Mouse (Mus musculus): ENCODE measurements at regions not wholly inside any gene's neighbourhood (a gene's known extent, or its start where the extent isn't known, plus 50 kb on each side); places are given as distances from the start of the nearest gene placed in this dataset.

DNA sequence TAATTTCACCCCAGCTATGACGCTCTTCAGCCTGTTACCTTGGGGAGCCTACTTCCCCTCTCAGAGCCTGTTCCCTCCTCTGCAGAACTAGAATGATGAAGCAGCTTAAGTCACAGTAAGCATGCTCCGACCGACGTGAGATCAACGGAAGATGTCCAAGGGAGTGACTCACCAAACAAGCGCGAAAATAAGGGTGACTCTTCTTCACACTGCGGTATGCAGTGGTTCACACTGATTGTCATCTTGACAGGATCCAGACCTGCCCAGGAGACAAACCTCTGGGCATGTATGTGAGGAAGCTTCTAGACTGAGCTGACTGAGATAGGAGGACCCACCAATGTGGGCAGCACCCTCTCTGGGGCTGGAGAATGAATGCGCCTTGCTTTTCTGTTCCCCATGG, 116.3 kb upstream of the Tpm1 start:
- DNase-seq, result no peak

DNA sequence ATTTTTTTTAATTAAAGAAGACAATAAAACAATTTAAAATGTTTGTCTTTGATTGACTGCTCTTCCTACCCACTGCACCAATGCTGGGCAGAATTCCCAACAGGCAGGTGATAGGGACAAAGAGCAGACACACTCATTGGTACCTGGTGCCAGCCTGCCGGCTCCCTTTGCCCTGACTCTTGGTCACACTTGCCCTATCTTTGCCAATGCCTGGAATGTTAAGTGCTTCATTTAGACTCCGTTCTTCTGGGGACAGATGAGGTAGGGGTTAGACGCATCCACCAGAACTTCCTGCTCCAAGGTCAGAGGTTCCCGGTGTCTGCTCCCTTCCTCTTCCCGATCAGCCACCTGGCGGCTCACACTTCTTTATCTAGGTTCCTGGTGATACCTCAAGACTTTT, 114.5 kb upstream of the Tpm1 start:
- no peak for DNase-seq

DNA sequence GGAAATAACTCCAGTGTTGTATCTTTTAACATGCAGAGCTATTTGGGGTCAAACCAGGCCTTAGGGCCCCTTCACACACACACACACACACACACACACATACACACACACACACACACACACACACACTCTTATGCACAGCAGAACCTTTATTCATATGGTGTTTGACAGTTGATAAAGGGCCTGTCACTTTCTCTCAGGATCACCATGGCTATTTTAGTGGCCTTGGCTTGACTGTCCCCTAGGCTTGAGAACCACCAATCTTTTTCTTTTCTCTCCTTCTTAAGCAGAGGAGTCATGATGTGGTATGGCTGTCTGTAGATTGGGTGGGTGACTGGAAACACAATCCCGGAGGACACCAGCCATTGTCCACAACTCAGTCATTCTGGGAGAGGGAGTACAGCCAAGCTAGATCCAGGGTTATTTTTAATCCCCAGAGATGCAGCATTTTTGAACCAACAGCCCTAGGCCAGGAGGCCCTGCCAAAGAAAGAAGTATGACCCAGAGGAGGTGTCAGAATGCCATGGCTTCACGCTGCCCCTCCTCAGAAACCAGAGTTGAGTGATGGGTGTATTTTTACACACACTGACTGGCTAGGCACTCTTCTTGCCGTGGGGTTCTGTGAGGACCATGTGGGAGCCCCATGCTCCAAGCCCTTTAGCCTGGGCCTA, 111.7 kb upstream of the Tpm1 start:
- DNase-seq, result no peak

DNA sequence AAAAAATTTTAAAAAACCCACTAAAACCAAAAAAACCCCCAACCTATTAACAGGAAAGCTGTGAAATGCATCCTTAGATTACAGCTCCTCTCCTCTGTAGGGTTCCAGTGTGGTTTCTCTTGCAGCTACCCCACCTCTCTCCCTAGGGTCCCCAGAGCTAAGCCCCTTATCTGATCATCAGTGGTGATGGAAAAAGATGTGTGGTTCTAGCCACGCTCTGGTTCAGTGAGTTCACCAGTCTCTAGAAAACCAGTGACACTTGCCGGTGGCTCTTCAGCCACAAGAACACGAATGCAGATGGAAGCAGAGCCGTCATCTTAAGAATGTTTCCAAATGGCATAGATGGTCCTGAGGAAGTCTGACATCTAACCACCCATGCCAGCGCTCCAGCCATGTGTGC, 111.1 kb upstream of the Tpm1 start:
- no peak for DNase-seq

DNA sequence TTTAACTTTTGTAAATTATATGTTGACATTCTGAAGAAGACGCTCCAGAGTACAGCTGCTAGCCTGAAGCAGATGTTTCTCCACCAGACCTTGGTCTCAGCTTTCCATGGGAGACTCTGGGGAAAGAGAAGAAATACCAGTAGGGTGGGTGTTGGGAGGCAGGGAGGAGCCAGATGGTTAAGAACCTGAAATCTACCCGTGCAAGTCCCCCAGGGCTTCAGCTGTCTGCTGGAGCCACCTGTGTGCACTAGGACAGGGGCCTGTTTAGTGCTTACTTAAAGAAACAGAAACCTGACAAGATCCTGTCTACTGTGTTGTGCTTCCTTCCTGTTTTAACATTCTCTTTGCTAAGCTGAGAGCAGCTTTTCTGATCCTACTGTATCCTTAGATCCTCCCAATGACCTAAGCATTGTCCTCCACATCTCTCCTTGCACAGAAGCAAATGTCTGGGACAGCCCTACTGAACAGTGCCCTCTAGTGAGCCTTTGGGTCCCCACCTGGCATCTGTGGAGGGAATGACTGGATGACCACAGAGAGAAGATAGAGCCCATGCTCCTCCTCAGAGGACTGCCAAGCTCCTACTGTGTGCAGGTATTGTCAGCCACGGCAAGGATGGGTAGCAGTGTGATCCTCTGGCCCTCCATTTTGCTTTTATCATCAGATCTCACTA, 107.5 kb upstream of the Tpm1 start:
- peak in 1 of 2 experiments; percentile 4 for DNase-seq

DNA sequence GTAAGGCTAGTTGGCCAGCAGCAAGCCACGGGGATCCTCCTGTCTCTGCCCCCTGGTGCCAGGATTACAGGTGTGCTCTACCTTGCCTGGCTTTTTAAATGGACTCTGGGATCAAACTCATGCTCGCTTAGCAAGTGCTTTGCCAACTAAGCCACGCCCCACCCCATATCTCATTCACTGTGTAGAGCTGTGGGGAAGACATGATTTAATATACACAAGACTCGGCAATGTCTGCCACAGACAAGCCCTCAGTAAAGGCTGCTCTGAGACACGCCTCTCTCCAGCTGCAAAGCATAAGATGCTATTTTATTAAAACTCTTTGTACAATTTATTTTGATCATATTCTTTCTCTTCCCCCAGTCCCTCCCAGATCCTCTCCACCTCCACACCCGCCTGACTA, 104.9 kb upstream of the Tpm1 start:
- DNase-seq, result no peak

DNA sequence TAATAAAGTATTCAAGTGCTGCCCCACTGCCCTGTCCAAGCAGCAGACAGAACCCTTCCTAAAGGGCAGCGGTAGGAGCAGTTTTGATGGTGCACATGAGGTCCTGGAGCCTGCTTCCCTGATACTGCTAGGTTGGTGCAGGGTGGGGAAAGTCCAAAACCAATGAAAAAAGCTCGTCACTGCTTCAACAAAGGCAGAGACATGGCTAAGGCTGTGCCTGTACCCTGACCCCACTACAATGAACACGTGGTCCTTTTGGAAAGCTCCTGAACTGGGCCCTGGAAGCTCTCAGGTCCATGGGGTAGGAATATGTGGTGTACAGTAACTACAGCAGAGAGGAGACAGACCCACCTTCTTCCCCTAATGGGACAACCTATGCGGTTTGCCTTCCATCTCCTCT, 104.1 kb upstream of the Tpm1 start:
- no peak for DNase-seq

DNA sequence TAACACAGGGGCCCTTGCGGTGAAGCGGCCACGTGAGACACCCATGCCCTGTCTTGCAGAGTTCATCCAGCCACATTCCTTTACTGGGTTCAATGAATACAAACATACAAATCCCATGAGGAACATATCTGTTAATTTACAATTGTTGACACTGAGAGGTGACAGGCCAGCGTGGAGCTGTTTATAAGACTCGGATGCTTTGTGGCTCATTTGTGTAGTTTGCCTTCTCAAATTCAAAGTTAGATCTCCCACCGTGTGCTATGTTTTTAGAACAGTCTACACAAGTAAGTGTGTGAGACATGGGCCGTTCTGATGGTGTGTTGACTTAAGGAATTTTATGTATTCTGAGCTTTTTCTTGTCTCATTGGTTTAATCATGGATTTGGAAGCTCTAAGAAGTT, 98.5 kb upstream of the Tpm1 start:
- DNase-seq, result no peak

DNA sequence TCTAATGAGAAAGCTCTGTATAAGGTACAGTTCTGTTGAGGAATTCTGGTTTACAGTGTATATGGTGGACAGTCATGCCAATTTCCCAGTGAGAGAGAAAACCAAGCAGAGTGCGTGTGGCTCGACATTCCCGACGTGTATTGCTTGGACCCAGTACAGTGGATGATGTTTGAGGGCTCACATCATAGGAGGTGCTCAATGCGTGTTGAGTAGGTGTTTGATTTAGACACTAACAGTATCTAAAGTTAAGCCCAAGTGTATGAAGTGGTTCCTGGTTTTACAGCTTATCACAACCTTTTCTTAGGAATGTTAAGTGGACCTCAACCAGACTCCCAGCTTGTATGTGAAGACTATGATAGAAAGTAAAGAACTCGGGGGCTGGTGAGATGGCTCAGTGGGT, 96.2 kb upstream of the Tpm1 start:
- DNase-seq, result no peak

DNA sequence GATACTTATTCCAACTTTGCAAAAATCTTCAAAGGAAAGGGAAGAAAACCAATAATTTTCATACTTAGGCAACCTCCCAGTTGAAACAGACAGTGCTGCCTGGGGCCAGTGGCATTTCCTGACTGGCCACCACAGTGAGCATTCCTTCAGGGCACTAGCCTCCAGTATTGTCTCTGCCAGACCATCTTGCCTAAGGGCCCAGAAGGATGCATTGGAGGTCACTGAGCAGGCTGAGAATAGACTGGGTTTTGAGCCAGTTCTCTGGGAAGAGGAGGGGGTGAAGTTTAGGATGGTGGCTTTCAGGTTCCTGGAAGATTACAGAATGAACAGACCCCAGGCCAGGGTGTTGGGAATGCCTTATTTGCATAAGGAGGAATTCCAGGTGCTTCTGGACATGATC, 95.3 kb upstream of the Tpm1 start:
- no peak for DNase-seq

DNA sequence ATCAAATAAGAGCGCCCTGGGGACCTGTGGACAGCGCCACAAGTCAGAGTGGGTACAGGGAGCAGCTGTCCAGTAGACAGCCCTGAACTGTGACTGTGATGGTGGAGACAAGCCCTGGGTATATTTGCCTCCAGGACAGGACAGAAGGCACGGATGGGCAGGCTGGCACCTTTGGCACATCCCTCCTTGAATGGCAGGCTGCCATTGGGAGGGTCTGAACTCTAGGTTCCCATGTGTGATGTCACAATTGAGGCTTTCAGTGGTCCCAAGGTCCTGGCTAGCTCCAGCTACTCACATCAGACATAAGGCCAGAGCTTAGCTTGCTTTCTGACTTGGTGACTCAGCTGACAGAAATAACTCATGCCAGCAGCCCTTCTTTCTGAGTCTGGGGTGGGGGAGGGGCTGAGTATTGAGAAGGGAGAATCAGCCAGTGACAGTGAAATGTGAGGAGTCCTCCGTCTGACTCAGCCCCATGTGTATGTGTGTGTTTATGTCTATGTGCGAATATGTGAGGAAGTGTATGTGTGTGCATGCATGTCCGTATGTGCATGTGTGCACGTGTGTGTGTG, 91.2 kb upstream of the Tpm1 start:
- DNase-seq, result no peak

DNA sequence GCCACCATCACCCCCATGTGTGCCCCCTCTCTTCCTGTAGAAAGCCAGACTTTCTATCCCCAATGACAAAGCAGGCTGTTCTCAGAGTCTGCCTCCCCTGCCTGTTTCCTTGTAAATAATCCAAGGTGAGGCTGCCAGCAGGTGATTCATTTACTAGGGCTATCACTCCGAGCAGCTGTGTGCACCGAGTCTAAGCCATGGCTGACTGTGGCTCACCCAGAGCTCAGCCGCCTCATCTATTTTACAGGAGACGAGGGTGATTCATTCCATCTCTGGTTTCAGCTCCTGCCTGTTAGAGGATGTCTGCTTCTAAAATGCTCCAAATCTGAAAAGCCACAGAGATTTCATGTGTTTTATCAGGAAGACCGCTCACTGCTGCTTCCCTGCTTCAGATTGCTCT, 88.5 kb upstream of the Tpm1 start:
- no peak for DNase-seq

DNA sequence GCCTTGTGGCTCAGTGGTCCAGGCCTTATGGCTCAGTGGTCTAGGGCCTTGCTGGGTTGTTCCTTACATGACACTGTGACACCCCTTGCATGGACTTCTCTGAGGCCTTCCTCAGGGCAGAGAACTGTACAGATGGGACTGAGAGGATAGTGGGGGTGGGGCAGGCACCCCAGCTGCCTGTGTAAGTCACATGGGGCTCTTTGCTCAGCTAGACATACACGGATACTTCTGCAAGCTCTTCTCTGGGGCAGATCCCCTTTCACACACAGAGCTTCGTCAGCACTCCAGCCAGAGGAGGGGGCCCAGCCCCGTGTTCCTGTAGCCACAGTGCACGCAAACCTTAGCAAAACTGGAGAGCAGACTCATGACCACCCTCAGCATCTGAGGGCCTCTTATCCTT, 87.9 kb upstream of the Tpm1 start:
- DNase-seq, result no peak

DNA sequence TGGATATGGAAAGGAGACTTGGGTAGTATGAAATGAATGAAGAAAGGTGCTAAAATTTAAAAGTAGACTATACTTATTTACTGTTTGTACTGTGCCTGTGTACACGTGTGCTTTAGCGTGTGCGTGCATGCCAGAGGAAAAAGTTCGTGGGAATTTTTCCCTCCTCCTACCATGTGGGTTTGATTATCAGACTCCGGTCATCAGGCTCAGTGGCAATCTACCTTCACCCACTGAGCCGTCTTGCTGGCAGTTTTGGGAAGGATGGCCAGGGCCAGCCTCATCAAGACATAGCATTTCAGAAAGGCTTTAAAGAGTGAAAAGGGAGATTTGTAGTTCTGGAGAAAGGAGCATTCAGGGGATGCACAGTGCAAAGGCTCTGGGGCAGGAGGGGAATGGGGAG, 87.0 kb upstream of the Tpm1 start:
- DNase-seq, result no peak

DNA sequence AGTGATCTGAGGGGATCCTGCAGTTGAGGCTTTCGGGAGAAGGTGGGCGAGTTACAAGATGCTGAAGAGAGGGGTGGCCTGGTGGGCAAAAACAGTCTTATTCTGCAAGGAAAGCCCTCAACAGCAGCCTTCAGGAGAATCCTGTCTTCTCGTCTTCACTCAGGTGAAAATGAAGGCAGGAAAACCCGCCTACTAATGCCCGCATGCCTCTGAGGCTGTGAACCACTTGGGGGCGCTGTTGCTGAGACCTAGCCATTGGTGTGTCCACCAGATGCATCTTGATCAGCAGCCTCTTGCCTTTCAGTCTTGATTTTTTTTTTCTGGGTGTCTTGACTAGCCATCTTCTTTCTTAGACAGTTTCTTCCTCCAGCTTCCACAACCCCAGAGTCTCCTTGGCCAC, 85.2 kb upstream of the Tpm1 start:
- no peak for DNase-seq

DNA sequence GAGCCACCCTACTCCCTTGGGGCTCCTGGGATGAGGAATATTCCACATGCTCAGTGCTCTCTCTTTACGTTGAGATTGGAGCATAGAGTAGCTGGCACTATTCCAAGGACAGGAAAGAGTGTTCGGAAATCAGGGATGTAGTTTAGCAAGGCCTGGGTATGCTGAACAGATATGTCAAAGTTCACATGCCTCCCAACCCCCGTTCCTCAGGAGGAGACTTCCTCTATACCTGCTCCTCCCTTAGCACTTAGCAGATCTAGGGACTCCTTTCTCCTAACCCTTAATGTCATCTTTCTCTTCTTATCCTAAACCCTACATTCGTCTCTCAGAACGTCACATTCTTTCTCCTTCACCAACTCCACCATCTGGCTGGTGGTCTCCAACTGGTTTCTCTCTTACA, 83.2 kb upstream of the Tpm1 start:
- DNase-seq, result no peak

DNA sequence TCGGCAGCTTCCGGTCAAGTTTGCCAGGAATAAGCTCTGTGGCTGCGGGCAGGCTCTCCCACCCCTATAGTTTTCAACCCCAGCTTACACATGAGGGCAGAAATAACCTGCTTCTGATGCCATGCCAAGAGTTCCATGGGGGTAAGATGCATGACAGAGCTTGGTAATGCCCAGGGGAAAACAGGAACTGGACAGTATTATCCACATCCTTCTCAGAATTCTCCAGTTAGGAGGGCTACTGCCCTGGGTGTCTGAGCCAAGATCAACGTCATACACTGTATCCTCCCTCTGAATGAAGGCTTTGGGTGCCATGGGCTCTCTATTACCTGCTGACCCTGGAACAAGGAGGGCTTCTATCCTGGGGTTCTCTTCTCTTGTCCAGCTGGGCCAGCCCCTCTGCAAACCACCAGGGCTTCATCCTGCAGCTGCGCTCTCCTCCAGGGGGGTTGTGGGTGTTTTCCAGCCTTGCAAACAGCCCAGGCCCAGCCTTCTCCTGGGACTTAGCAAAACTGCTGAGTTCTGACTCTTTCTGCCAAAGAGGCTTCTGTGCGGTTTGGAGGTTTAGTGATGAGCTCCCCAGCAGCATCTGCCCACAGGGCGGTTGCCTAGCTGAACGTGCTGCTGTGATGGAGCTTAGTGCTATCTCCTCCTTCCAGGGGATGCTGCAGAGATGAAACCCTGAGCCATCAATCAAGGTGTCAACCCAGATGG, 81.7 kb upstream of the Tpm1 start:
- no peak for DNase-seq

DNA sequence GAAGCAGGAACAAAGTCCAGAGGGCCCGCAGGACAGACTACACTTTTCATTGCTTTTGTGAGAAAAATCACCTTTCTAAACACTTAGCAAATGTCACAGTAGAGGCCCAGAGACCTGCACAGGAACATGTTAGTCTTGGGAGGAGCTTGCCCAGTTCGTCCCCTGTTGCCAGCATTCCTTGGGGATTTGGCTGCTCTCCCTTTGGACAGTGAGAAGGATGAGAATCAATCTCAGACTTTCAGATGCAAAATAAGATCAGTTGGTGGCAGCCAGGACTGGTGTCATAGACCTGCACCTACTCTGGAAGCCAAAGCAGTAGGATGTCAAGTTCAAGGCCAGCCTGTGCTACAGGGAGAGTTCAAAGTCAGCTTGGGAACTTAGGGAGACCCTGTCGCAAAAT, 80.7 kb upstream of the Tpm1 start:
- no peak for DNase-seq

DNA sequence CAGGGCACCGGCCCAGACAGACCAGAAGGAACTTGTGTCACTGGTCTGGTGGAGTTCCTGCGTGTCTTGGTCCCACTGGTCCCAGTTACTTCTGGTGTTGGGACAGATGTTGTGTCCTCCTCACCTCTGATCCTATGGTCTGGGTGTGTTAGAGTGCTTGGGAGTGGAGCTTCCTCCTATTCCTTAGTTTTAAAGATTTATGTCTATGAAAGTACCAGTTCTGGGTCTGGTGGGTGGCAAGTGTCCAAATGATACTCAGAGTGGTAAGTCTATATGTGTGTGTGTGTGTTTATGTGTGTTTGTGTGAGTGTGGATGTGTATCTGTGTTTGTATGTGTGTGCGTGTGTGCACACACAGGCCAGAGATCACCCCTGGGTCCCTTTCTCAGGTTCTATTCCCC, 79.9 kb upstream of the Tpm1 start:
- no peak for DNase-seq

DNA sequence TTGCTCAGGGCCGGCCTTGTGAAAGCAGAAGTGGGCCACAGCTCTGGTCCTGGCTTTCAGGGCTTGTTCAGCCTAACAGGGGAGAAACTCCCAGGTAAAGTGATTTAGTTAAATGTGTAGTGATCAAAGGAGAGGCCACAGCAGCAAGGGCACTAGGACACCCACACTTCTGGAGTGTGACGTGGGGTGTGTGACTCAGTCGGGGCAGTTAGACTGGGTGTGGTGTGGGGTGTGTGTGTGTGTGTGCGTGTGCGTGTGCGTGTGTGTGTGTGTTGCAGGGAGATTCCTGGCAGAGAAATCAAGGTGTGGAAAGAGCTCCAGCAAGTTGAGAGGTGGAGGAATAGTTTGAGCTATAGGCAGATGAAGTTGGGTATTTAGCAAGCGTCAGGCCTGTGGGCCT, 72.5 kb upstream of the Tpm1 start:
- DNase-seq, result no peak

DNA sequence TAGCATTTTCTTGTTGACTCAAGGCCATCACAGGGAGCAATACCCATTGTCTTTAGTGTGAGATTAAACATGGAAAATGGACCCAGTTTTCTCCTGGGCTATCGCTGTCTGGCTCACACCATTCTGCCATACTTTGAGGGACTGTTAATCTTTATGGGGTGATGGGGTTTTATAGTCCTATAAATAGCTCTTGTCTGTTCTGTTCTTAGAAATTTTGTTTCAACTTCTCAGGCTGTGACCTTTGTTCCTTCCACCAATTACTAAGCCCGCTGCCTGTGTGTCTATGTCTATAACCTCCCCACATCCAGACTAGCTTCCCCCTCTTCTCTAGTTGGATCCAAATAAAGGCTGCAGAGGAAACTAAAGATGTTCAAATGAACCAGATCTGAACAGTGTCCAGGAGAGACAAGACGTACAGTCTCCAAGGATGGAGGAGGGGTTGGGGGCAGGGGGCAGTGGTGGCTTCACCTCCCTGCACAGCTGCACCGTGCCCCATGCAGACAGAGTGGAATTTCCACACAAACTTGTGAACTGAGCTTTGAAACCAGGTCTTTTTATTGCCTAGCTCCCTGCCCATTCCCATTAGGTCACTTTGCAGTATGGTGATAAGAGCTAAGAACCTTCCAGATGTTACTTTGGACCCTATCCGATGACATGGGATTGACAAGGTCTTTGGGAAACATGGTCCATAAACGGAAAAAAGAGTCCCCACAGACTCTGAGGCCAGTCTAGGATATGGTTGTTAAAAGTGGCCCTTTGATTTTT, 69.9 kb upstream of the Tpm1 start:
- no peak for DNase-seq

DNA sequence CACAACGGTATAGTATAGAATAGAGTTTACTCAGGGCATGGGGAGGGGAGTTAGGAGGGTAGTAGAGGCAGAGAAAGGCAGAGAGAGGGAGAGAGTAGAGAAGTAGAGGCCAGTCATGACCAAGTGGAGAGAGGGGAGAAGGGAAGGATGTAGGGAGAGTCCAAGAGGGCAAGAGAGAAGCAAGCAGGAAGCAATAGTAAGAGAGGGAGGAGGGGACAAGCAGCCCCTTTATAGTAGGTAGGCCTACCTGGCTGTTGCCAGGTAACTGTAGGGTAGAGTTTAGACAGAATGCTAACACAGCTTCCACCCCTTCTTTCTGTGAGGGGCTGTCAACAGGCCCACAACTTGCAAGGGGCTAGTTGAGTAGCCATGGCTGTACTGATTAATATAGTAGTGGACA, 69.2 kb upstream of the Tpm1 start:
- no peak for DNase-seq

DNA sequence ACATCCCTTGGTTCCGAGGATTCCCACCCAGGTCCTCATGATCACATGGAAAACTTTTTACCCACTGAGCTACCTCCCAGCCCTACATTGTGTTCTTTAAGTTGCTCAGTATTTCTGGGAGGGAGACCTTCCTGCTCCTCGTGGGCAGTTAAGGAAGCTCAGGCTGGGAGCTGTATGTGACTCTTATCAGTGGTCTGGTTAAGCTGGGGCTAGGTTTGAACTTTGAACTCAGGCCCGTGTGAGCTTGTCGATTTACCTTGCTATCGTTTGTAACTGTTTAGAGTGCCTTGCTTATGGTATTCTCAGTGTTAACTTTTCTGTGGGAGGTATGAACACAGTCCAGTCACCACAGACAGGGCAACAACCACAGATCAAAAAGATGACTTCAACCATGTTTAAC, 68.4 kb upstream of the Tpm1 start:
- DNase-seq, result no peak

Data from spleen, adult 18-20 months (tissue).